Mouse (Mus musculus) fat pad, adult 2 months (tissue): ENCODE results near the gene Cyp21a1.
"Not testable (repeated sequence)": the region's sequence is repeated elsewhere in the genome, so short reads cannot be mapped to it uniquely, and the experiment has no call there.

Experiments used
- DNase-seq: peaks from one replicate; pipeline ENCODE4 v3.0.0-alpha.2; 2011; ENCODE audit warnings: low read depth, low spot score; ENCODE audit errors: extremely low read depth

Gene Cyp21a1

DNA sequence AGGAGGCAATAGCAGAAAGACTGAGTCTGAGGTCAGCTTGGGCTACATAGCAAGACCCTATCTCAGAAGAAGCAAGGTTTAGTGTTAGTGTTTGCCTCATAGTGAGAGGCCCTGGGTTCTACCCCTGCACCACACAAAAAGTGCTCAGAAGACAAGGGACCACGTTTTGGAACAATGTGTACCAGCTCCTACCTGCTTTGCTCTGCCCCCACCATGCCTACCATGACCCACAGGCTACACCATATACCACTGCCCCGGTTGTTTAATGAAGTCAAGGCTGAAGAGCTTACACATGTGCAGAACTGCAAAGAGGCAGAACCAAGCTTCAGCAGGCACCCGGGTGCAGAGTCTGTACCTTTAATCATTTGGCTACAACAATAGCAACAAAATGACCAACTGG is 2.8 kb upstream of the Cyp21a1 start:
- DNase-seq = no peak

DNA sequence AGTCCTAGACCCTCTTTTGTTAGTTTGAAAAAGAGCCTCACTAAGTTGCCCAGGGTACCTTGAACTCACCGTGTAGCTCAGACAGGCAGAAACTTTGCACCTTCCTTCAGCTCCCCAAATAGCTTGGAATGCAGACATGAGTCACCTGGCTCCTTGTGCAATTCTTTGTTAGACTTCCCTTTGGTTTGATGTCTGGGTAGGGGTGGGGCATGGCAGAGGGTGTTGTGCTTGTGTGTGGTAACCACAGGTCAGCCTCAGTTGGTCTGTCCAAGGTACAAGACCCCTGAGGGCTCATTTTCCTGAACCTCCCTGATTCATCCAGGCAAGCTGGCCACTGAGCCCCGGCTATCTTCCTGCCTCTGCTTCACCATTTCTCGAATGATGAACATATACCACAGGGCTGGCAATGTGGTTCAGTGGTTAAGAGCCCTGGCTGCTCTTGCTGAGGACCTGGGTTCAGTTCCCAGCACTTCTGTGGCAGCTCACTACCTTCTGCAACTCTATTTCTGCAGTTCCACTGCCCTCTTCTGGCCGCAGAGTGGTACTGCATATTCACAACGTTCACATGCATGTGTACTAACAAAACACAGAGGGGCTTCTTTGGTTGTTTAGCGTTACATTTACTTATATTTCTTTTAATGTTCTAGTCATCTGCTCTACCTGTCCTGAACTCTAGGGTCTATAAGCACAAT is 656 bp upstream of the Cyp21a1 start:
- no peak for DNase-seq

DNA sequence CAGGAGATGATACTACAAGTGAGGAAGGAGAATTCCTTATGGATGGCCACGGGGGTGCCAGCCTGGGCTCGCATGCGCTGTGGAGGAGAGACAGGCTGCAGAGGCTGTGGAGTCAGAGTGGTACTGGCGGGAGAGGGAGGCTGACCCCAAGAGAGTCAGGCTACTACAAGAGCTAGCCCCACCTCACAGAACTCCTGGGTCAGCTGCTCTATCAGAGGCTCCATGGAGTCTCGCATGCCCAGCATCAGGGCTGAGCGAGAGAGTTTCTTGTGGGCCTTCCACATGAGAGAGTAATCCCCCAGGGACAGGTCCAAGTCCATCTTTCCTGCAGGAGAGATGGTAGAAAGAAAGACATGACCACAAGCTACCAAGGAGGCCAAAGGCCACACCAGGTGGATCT is 994 bp downstream of the Cyp21a1 start:
- not testable (repeated sequence) for DNase-seq

DNA sequence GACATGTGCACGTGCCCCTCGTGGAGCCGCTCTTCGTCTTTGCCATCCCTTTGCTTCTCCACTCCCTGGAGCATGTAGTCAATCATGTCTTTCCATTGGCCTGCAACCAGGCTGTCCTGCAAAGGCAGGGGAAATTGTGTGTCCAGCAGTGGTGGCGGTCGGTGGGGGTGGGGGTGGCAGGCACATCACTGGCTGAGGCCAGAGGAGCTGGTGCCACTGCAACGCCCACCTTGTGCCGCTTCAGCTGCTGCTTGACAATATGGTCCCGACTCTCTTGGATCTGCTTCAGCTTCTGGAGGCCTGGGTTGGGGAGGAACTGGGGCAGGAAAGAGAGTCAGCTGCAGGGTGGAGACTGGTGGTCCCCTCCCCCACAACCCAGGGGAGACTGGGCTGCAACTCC is 1.6 kb downstream of the Cyp21a1 start:
- not testable (repeated sequence) for DNase-seq

DNA sequence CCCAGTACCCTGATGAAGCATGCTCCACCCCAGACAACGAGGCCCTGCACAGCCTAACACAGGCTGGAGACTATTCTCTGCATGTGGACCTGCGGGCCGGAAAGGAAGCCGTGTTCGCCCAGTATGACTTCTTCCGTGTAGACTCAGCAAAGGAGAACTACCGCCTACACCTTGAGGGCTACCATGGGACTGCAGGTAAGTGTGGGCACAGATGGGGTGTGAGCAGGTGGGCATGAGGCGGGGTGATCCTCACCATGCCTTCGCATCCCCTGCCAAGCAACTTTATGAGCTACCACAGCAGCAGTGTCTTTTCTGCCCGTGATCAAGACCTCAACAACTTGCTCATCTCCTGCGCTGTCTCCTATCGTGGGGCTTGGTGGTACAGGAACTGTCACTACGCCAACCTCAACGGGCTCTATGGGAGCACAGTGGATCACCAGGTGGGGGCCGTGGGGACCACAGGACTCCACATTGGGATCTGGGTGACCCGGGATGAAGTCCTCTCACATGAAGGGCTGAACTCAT is 3.5 kb downstream of the Cyp21a1 start:
- not testable (repeated sequence) for DNase-seq

DNA sequence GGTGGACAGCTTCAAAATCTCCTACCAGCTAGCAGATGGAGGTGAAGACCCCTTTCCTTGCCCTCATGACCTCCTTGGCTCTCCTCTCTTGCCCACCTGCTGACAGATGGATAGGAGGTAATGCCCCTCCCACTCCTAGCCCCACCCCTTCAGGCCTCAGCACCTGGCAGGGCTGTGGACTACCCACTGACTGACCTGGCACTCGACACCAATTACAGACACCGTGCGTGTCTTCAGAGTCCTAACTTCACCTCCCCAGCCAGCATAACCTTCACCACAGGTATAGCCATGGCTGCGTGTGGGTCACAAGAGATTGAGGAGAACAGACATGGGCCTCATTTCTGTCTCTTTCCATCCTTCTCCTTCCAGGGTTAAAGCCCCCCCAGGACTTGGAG is 4.8 kb downstream of the Cyp21a1 start:
- DNase-seq = no peak

DNA sequence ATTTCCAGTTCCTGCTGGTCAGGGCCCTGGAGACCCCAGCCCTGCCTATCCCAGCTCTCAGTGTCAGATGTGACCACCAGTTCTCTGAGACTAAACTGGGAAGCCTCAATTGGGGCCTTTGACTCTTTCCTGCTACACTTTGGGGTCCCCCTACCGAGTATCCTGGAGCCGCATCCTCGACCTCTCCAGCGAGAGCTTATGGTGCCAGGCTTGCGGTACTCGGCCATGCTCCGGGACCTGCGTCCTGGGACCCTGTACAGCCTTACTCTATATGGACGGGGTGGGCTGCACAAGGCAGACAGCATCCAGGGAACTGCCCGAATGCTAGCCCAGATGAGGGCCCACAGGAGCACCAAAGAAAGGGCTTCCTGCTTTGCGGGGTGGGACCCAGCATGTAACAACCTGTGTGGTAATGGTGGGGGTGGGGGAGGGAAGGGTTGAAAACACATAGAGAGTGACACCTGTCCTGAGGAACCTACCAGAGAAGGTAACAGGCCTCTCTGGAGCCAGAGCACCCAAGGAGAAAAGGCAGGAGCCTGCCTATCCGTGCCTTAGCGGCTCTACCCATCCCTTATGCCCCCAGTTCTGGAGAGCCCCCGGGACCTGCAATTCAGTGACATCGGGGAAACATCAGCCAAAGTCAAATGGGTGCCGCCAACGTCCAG is 5.4 kb downstream of the Cyp21a1 start:
- no peak for DNase-seq

DNA sequence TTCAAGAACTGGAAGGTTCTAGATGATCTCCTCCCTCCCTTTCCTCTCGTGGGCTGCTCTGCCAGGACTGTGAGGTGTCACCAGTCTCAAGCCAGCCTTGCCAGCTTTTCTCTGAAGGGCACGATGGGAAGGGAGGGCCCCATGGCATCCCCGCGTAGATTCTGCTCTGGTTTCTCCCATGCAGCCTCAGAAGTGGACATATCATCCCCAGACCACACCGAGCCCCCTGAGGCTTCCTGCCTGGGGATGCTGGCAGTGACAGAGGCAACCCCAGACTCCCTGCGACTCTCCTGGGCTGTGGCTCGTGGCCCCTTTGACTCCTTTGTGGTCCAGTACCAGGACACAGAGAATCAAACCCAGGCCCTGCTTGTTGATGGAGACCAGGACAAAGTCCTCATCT is 6.3 kb downstream of the Cyp21a1 start:
- DNase-seq = not testable (repeated sequence)

DNA sequence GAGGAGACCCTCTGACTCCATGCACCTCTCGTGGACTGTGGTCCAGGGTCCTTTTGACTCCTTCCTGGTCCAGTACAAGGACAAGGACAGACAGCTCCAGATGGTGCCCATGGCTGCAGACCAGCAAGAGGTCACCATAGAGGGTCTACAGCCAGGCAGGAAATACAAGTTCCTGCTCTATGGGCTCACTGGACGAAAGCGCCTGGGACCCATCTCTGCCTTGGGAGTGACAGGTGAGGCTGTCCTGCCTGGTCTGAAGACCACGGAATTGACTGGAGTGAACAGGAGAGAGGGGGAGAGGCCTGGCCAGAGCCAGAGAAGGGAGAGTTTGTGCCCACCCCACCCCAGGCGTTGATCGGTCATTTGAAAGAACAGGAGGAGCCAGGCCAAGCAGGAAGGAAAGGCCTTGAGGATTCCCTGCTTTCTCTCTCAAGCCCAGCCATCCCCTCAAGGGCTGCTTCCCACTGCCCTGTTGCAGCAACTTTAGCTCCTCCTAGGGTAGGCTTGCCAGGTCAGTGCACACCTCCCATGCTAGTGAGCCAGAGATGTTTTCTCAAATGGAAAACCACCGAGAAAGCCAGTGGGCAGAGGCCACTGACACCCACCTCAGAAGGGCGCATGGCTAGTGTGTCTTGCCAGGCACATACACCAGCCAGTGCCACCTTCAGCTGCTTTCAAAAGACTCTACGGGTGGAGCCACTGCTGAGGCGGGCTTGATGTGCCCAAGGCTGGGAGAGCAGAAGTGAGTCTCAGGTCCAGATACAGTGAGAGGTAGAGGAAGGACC is 7.0 kb downstream of the Cyp21a1 start:
- not testable (repeated sequence) for DNase-seq

DNA sequence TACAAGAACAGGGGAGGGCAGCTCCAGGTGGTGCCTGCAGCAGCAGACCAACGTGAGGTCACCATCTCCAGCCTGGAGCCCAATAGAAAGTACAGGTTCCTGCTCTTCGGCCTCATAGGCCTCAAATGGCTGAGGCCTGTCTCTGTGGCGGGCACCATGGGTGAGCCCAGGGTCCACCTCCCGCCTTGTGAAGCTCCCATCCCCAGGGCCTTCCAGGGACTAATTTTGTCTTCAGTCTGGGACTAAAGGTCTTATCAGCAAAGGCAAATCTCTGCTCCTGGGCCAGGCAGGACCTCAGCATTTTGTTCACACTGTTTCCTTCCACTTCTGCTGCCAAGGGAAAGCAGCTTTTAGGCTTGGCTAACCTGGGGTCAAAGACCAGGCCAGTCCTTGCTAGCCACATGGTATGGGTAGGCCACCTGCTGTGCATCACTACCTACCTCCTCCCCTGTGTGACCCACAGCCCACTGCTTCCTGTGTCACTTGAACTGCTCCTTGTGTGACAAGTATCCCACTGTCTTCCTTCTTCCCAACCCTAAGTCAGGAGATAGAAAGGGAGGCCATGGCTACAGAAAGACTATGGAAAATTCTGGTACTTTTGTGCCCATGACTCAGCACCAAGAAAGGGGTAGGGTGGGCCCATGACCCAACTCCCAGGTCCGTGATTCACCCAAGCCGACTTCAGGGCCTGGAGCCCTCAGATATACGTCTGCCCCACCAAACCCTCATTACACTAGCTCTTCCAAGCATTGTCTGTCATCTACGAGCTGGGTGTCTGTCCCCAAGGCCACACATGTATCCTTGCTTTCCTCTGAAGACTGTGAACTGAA is 7.8 kb downstream of the Cyp21a1 start:
- DNase-seq = no peak

DNA sequence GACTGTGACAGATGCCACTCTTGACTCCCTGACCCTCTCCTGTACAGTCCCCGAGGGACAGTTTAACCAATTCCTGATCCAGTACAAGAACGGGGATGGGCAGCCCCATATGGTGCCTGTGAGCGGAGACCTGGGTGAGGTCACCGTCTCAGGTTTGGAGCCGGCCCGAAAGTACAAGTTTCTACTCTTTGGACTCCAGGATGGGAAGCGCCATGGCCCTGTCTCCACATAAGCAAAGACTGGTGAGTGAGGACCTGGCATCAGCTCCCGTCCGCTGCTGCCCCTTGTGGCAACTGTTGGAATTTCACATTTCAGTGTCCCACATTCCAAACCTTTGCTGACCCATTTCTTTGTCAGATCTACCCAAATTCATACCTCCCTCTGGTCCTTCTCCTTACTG is 8.7 kb downstream of the Cyp21a1 start:
- DNase-seq = no peak

DNA sequence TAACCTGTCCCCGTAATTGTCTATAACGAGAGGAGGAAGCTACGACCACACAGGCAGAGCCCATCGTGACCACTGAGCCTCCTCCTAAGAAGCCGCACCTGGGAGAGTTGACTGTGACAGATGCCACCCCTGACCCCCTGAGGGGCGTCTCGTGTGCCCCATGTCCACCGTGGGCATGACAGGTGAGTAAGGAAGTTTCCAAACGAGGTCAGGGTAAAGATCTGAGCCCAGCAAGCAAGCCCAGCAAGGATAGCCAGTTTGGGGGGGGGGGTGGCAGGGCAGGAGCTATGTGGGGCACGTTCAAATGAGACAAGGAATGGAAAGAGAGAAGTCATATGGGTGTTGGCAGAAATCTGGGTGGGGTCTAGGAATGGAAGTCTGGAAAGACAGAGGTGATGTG is 9.3 kb downstream of the Cyp21a1 start:
- DNase-seq = no peak

DNA sequence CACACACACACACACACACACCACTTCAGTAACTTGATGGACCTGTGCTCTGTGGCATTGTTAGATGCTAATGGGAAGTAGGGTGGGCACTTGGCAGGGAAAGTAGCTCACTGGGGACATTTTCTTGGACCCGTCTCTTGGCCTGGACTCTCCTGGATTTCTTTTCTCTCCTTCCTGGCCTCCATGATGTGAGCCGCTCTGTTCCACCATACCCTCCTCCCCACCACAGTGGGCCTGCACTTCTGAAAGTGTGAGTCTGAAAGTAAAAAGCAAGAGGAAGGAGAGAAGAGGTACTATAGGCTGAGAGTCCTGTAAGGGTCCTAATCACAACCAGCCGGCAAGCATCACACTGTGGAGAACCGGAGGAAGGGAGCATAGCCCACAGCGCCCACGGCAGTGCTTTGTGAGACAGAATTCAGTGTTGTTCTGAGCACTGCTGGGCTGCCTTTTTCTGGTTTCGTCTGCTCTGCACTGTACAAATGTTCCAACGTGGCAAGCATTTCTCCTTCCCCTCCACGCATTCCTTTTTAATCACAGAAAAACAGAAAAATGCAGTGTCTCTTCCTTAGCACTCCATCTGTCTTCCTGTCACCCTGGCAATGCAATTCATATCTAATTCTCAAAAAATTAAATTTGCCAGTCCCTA is 26.6 kb downstream of the Cyp21a1 start:
- no peak for DNase-seq

DNA sequence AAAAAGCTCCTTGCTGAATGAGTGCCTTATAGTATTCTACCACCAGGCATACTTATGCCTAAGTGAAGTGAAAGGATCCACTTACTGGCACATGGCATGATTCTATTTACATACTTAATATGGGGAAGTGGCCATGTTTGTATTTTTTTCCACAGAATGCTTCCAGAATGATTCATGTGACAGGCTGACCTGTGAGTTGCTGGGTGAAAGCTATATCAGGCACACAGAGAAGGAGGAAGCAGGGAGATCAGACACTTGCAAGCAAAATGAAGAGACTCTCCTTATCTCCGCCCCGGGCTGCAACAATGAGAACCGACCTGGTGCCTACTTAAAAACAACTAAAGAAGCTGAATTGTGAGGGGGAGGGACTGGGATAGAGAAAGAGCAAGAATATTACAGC is 42.9 kb downstream of the Cyp21a1 start:
- no peak for DNase-seq
